Mouse (Mus musculus) CH12.LX (cell line): ENCODE results near the gene Mospd3. TPM values are rescaled to one million over a fixed set of nuclear protein-coding genes. Genes with fewer than 3 reads are reported as not detected.

ENCODE experiments used
- DNase-seq: peaks from one replicate; pipeline ENCODE4 v3.0.0-alpha.2; 2013; ENCODE audit errors: extremely low read depth
- H3K27ac ChIP-seq: 2 replicates; pipeline ENCODE4 v1.5.1; 2012; ENCODE audit warnings: low read depth, mild to moderate bottlenecking, control low read depth, moderate library complexity; ENCODE audit not compliant: insufficient read depth
- H3K27me3 ChIP-seq: replicated peaks from 2 replicates; pipeline ENCODE3; 2012; ENCODE audit warnings: inconsistent platforms
- H3K36me3 ChIP-seq, 2 experiments: replicated peaks in 1 of 2; 2 replicates each; pipeline versions ENCODE3 to v1.6.1; 2012; ENCODE audit warnings: inconsistent platforms in 1 of 2, low read length in 1 of 2, mild to moderate bottlenecking in 1 of 2, mixed read lengths in 1 of 2, moderate library complexity in 1 of 2; ENCODE audit not compliant: control insufficient read depth in 1 of 2, insufficient read depth in 1 of 2
- H3K4me1 ChIP-seq, 2 experiments: 2 replicates each; pipeline ENCODE4 v1.6.1; 2012; ENCODE audit warnings: inconsistent platforms in 1 of 2, moderate library complexity in 1 of 2; ENCODE audit not compliant: insufficient read depth in 2 of 2, control insufficient read depth in 1 of 2
- H3K4me2 ChIP-seq: 2 replicates; pipeline ENCODE4 v1.6.1; 2012; ENCODE audit warnings: low read depth, mild to moderate bottlenecking, control low read depth; ENCODE audit not compliant: poor library complexity, insufficient read depth, severe bottlenecking
- H3K4me3 ChIP-seq, 3 experiments: fragments of 150-350 bp in 1 of 3; sonication (generic) in 1 of 3; replicated peaks in 1 of 3; 2 replicates each; pipeline versions ENCODE3 to v1.5.1; 2011 to 2012; ENCODE audit warnings: low read depth in 2 of 3, low read length in 2 of 3, mild to moderate bottlenecking in 2 of 3, moderate library complexity in 2 of 3, control low read depth in 1 of 3, improper control_type of control experiment in 1 of 3, inconsistent platforms in 1 of 3, mixed read lengths in 1 of 3; ENCODE audit not compliant: poor library complexity in 1 of 3
- H3K79me2 ChIP-seq: replicated peaks from 2 replicates; pipeline ENCODE4 v1.6.1; 2012; ENCODE audit warnings: mild to moderate bottlenecking, moderate library complexity; ENCODE audit not compliant: control insufficient read depth, poor library complexity, insufficient read depth, severe bottlenecking; ENCODE audit errors: extremely low read depth
- H3K9ac ChIP-seq: 2 replicates; pipeline ENCODE4 v1.6.1; 2012; ENCODE audit warnings: low read depth, mild to moderate bottlenecking, control low read depth, moderate library complexity; ENCODE audit not compliant: insufficient read depth
- H3K9me3 ChIP-seq: replicated peaks from 2 replicates; pipeline ENCODE3; 2012; ENCODE audit warnings: low read length, inconsistent platforms, mixed read lengths
- BHLHE40 ChIP-seq: IDR thresholded peaks from 2 replicates; pipeline ENCODE4 v1.6.1; 2011; ENCODE audit warnings: mild to moderate bottlenecking, low read depth, low read length, improper control_type of control experiment
- CHD1 ChIP-seq: IDR thresholded peaks from 2 replicates; pipeline ENCODE4 v1.6.1; 2012; ENCODE audit warnings: low read depth, low read length, improper control_type of control experiment, inconsistent platforms
- CTCF ChIP-seq, 2 experiments: IDR thresholded peaks in 1 of 2; conservative IDR thresholded peaks in 1 of 2; 2 replicates each; pipeline ENCODE4 v1.5.1; 2011 to 2012; ENCODE audit warnings: low read depth in 2 of 2, low read length in 2 of 2, improper control_type of control experiment in 1 of 2, inconsistent platforms in 1 of 2, mild to moderate bottlenecking in 1 of 2, moderate library complexity in 1 of 2
- HCFC1 ChIP-seq: IDR thresholded peaks from 2 replicates; pipeline ENCODE4 v1.6.1; 2012; ENCODE audit warnings: low read depth, mild to moderate bottlenecking, inconsistent platforms, low read length, improper control_type of control experiment
- IRF4 ChIP-seq: IDR thresholded peaks from 2 replicates; pipeline ENCODE4 v1.6.1; 2014; ENCODE audit warnings: low read depth, mild to moderate bottlenecking, inconsistent platforms, low read length, improper control_type of control experiment
- JUND ChIP-seq: conservative IDR thresholded peaks from 2 replicates; pipeline ENCODE4 v1.6.1; 2011; ENCODE audit warnings: low read depth, low read length, improper control_type of control experiment
- KAT2A ChIP-seq: IDR thresholded peaks from 2 replicates; pipeline ENCODE4 v1.6.1; 2012; ENCODE audit warnings: low read length, improper control_type of control experiment, inconsistent platforms; ENCODE audit not compliant: insufficient replicate concordance
- MAX ChIP-seq: IDR thresholded peaks from 2 replicates; pipeline ENCODE4 v1.6.1; 2011; ENCODE audit warnings: low read length, improper control_type of control experiment
- MAZ ChIP-seq: IDR thresholded peaks from 2 replicates; pipeline ENCODE4 v1.6.1; 2012; ENCODE audit warnings: low read depth, mild to moderate bottlenecking, inconsistent platforms, low read length, improper control_type of control experiment, moderate library complexity
- MEF2A ChIP-seq: IDR thresholded peaks from 2 replicates; pipeline ENCODE4 v1.6.1; 2014; ENCODE audit warnings: low read depth, mild to moderate bottlenecking, inconsistent platforms, low read length, improper control_type of control experiment, borderline replicate concordance
- MYC ChIP-seq: IDR thresholded peaks from 2 replicates; pipeline ENCODE4 v1.6.1; 2011; ENCODE audit warnings: low read depth, mild to moderate bottlenecking, improper control_type of control experiment, low read length
- NELFE ChIP-seq: IDR thresholded peaks from 2 replicates; pipeline ENCODE4 v1.6.1; 2011; ENCODE audit warnings: low read depth, low read length, improper control_type of control experiment
- NRF1 ChIP-seq: IDR thresholded peaks from 2 replicates; pipeline ENCODE4 v1.6.1; 2014; ENCODE audit warnings: low read depth, mild to moderate bottlenecking, inconsistent platforms, low read length, improper control_type of control experiment, moderate library complexity
- PAX5 ChIP-seq: IDR thresholded peaks from 2 replicates; pipeline ENCODE4 v1.6.1; 2012; ENCODE audit warnings: low read length, inconsistent platforms, mixed read lengths
- POLR2AphosphoS2 ChIP-seq: IDR thresholded peaks from 2 replicates; pipeline ENCODE4 v1.6.1; 2011; ENCODE audit warnings: low read depth, low read length, improper control_type of control experiment
- RCOR1 ChIP-seq: conservative IDR thresholded peaks from 2 replicates; pipeline ENCODE4 v1.6.1; 2012; ENCODE audit warnings: low read depth, mild to moderate bottlenecking, inconsistent platforms, low read length, improper control_type of control experiment
- SIN3A ChIP-seq: IDR thresholded peaks from 2 replicates; pipeline ENCODE4 v1.6.1; 2012; ENCODE audit warnings: low read length, improper control_type of control experiment, inconsistent platforms
- TBP ChIP-seq: conservative IDR thresholded peaks from 2 replicates; pipeline ENCODE4 v1.6.1; 2011; ENCODE audit warnings: low read depth, low read length, improper control_type of control experiment
- UBTF ChIP-seq: IDR thresholded peaks from 2 replicates; pipeline ENCODE4 v1.6.1; 2012; ENCODE audit warnings: low read depth, mild to moderate bottlenecking, inconsistent platforms, low read length, improper control_type of control experiment, moderate library complexity
- USF1 ChIP-seq: IDR thresholded peaks from 2 replicates; pipeline ENCODE4 v1.6.1; 2014; ENCODE audit warnings: low read depth, mild to moderate bottlenecking, inconsistent platforms, low read length, improper control_type of control experiment
- USF2 ChIP-seq: conservative IDR thresholded peaks from 2 replicates; pipeline ENCODE4 v1.6.1; 2011; ENCODE audit warnings: low read depth, low read length, improper control_type of control experiment
- ZC3H11A ChIP-seq: IDR thresholded peaks from 2 replicates; pipeline ENCODE4 v1.6.1; 2012; ENCODE audit warnings: low read depth, mild to moderate bottlenecking, inconsistent platforms, low read length, improper control_type of control experiment
- ZMIZ1 ChIP-seq: IDR thresholded peaks from 2 replicates; pipeline ENCODE4 v1.6.1; 2012; ENCODE audit warnings: low read depth, mild to moderate bottlenecking, inconsistent platforms, low read length, improper control_type of control experiment
- dilution Hi-C: fragments of 300-500 bp; cut with MboI; formaldehyde crosslinking; loops from 2 replicates; pipeline ENCODE4 v1.14.3; 2020; ENCODE audit warnings: low sequenced_read_pairs; ENCODE audit not compliant: extremely low pct_unique_long_range_greater_than_20kb, extremely low pct_ligation_motif_present
- in situ Hi-C: fragments of 300-500 bp; cut with MboI; formaldehyde crosslinking; loops from 3 replicates; pipeline ENCODE4 v1.14.3; 2019; ENCODE audit warnings: low sequenced_read_pairs, low pct_ligation_motif_present, low pct_unique_long_range_greater_than_20kb, mixed read lengths
- polyA plus RNA-seq: library from polyadenylated mRNA; unstranded; fragments of >175 nt; gene quantifications from 2 replicates; pipeline ENCODE4 v1.2.1, GENCODE M21; 2012; ENCODE audit warnings: low read depth; ENCODE audit not compliant: insufficient read length
- total RNA-seq, 2 experiments: library from RNA; depleted of rRNA; stranded (reverse); fragments of 300-350 nt in 1 of 2; fragments of >200 nt in 1 of 2; gene quantifications; 2 replicates each; pipeline ENCODE4 v1.2.3; 2012 to 2014

Mospd3 gene
- total and polyA plus RNA-seq, 3 experiments: 1.5 to 23.7 (median 4.2) TPM

DNA sequence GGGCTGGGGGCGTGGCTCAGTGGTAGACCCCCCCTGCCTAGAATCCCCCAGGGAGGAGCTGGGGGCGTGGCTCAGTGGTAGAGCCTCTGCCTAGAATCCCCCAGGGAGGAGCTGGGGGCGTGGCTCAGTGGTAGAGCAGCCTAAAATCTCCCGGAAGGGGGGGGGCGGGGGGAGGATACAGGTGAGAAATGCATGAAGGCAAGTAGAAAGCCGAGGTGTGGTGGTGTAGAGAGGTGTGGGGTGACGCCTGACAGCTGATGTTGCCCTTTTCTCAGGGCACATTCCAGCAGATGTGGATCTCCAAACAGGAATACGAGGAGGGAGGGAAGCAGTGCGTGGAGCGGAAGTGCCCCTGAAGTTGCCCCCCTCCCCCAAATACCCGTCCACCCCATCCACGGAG lies 31.8 kb downstream of the Mospd3 start:
- H3K4me3 ChIP-seq: peak overlapping the region; percentile 1 to 45 (median 29)
- no peaks in the 10 kb centered on the region for H3K9me3 ChIP-seq
- H3K4me1 ChIP-seq: peaks cover 2 to 26% of the 10 kb centered on the region in 2 experiments
- peak overlapping the region; percentile 70 for H3K4me2 ChIP-seq
- dilution Hi-C loops (no loop called here), in situ Hi-C loops (loop anchor here (5.0 kb wide), 1 partner anchor 37 kb away; the partner anchor contains the start of genes Epo and Gnb2)
- no peaks in the 10 kb centered on the region for H3K36me3 ChIP-seq
- H3K9ac ChIP-seq: no peak overlapping the region
- TF ChIP-seq IRF4 (no peak), USF2 (no peak), CHD1 (no peak), ZC3H11A (no peak), NELFE (no peak), MAX (no peak), SIN3A (no peak), KAT2A (no peak), NRF1 (no peak)
- H3K27ac ChIP-seq: no peak overlapping the region
- peaks cover 6% of the 10 kb centered on the region for H3K27me3 ChIP-seq
- DNase-seq: peak; percentile 54
- no peaks in the 10 kb centered on the region for H3K79me2 ChIP-seq

- H3K27me3 ChIP-seq: peaks cover 4% of the 10 kb centered on the region
- H3K79me2 ChIP-seq: no peaks in the 10 kb centered on the region
- DNase-seq: no peak
- no peak overlapping the region for H3K9ac ChIP-seq
- in situ Hi-C loops: loop anchor here (5.0 kb wide), 1 partner anchor 36 kb away; the partner anchor contains the start of genes Epo and Gnb2
- H3K4me2 ChIP-seq: no peak overlapping the region
- H3K27ac ChIP-seq: no peak overlapping the region
- peaks cover 2 to 26% of the 10 kb centered on the region in 2 experiments for H3K4me1 ChIP-seq
- H3K4me3 ChIP-seq: no peak overlapping the region
- dilution Hi-C loops: no loop called here
- H3K9me3 ChIP-seq: no peaks in the 10 kb centered on the region
- TF ChIP-seq PAX5 (no peak), TBP (no peak), MEF2A (no peak), HCFC1 (no peak), CTCF (conservative IDR thresholded peaks at IDR 0.05 in 1 of 2, IDR thresholded peaks at IDR 0.05 in 1 of 2; ENCODE audit: low read depth in 2 of 2, low read length in 2 of 2) (no peak)
- no peaks in the 10 kb centered on the region for H3K36me3 ChIP-seq
Observed at GRCm38 (mm10) chr5:137568223-137568798, 32.5 kb downstream of the Mospd3 start.

DNA sequence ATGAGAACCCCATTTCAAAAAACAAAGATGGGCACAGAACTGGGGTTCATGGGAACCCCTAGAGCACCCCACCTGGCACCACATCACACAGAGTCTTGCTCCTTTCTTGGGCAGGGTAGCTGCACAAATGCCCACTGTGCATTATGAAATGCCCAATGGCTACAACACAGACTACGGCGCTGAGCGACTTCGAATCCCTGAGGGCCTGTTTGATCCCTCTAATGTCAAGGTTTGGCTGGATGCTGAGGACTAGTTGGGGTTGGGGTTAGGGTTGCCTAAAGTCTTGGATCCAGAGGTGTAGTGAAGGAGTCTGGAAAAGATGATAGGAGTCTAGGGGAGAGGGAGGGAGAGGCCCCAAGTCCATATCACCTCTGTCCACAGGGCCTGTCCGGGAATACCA lies 34.4 kb downstream of the Mospd3 start:
- Histone ChIP-seq H3K27ac (no peak overlapping the region), H3K9ac (no peak overlapping the region), H3K9me3 (no peaks in the 10 kb centered on the region), H3K4me2 (no peak overlapping the region), H3K36me3 (no peaks in the 10 kb centered on the region), H3K4me3 (no peak overlapping the region), H3K4me1 (peaks cover 5 to 31% of the 10 kb centered on the region in 2 experiments), H3K79me2 (no peaks in the 10 kb centered on the region), H3K27me3 (peaks cover 10% of the 10 kb centered on the region)
- dilution Hi-C loops: no loop called here
- in situ Hi-C loops: loop anchor here (5.0 kb wide), 1 partner anchor 34 kb away; the partner anchor contains the start of genes Epo and Gnb2
- DNase-seq: no peak
- TF ChIP-seq JUND: no peak
- no peak for TF ChIP-seq TBP
- TF ChIP-seq POLR2AphosphoS2: no peak
- TF ChIP-seq UBTF: no peak
- no peak for TF ChIP-seq MAZ
- no peak for TF ChIP-seq BHLHE40
- TF ChIP-seq USF1: no peak
- no peak for TF ChIP-seq RCOR1
- no peak for TF ChIP-seq USF2
- no peak for TF ChIP-seq IRF4
- TF ChIP-seq NELFE: no peak
- TF ChIP-seq ZMIZ1: no peak
- TF ChIP-seq CHD1: no peak
- no peak for TF ChIP-seq MYC
- TF ChIP-seq HCFC1: no peak
